Mouse (Mus musculus): ENCODE measurements around the gene Rasal2.

Rasal2 gene

DNA sequence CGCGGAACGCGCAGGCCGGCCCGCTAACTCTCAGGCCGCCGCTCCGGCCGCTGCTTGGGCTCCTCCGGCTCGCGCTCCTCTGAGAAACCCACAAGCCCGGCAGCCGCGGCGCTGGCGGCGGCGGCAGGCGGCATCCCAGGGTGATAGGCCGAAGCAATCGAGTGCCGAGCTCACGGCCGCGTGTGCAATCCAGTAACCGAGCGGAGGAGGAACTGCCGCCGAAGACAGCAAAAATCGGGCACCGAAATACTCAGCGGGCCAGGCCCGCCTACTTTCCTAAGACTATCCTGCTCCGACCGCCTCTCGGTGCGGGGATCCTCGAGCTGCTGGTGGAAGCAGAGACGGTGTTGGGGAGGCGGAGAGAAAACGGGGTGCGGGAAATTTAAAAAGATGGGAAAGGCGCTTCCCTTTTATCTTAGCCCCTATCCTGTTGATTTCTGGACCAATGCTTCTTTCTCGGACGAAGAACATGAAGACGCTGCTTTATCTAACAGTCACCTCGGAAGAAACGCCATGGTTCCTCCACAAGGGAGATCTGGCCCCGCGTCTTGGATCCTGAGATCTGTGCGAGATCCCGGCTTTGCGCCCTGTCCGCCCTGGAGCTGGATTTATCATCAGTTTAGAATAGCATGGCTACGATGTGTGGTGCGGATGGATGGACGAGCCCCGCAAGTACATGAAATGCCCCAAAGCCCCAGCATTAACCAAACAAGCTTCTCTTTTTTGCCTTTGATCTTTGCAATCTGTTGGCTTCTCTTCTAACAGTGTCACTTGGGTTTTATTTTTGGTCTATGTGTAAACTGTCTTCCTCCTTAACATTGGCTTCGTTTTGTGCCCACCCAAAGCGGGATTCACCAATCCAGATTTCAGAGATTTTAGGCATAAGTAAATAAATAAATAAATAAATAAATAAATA lies at the start of gene Rasal2:
Rasal2 (minus strand) TSS at position 142 of the 916 bp plus-strand sequence.
- DNase-seq (ENCODE audit: low read depth, low spot score): peak; percentile 96

DNA sequence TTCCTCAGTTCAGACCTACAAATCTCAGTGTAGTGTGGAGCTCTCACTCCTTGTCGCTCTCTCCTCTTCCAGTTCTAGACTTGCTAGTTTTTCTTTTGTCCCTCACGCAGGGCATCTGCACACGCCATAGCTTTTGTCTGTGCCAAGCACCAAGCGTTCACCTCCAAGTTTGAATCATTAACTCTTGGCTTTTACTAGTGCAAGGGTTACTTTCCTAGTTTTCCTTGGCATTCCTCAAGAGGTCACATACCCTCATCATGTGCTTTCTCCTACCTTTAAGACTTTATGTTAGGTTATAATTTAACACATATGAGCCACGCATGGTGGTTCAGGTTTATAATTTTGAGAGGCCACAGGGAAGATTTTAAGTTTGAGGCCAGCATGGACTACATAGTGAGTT lies 48.9 kb upstream of the Rasal2 start:
- no peak for DNase-seq (ENCODE audit: low read depth, low spot score)

DNA sequence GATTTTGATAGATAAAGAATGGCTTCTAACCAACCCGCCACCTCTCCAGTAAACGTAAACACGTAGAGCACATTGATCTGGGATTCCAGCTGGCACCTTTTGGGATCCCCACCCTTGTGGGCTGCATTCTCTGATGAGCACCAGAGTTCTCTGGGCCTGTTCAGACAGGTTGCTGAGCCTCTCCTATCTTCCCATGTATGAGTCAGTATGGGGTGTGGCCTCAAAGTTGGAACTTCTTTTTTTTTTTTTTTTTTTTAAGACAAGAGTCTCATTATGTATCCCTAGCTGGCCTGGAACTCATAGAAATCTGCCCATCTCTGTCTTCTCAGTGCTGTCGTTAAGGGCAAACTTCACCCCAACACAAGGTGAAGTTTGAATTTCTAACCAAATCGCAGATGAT lies 47.5 kb upstream of the Rasal2 start:
- no peak for DNase-seq (ENCODE audit: low read depth, low spot score)

DNA sequence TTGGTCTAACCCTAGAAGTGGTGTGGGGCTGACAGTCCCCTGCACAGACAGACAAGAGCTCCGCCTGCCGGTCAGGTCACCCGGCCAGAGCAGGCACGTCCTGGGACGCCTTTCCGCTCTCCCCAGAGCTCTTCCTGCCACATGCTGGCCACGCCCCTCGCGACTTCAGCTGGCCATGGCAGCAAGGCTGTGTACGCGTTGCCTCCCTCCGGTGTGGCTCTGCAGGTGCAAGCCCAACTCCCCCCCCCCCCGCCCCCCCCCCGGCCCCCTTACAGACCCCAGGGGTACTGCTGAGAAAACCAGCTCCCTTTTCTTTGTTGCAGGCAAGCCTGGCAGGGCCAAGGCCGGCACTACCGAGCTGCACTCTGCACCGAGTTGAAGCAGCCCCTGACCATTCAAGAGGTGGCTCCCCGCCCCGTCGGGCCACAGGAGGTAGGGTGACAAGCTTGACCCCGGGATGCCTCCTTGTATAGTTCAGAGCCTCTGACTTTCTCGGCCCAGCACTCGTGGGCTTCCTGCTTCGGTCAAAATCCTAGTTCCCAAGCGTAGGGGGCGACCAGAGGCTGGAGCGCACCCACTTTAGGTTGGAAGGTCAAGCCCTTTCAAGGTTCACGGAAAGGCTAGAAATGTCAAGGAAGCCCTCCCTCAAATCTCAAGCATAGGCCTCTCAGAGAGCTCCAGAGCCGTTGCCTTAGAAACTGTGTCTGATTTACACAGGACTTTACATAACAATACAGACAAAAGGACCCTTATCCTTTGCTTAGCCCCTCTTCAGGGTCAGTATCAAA lies 46.2 kb upstream of the Rasal2 start, which contains the start of gene Cryzl2:
Cryzl2 (plus strand) TSS at position 157 of the 788 bp plus-strand sequence.
- DNase-seq (ENCODE audit: low read depth, low spot score): peak; percentile 76

DNA sequence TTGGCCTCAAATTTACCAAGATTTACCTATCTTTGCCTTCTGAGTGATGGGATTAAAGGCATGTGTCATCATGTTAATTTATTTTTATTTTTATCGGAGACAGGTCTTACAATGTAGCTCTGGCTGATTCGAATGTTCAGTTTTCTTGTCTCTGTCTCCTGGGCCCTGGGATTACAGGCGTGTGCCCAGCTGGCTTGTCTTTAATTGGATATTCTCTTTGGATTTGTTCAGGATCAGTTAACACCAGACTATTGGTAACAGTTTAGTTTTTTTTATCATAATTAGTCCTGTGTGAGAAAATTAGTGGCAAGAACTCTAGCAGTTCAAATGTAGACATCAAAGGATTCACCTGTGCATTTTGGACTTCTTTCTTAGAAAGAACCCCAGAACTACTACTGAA lies 45.4 kb upstream of the Rasal2 start:
- no peak for DNase-seq (ENCODE audit: low read depth, low spot score)

DNA sequence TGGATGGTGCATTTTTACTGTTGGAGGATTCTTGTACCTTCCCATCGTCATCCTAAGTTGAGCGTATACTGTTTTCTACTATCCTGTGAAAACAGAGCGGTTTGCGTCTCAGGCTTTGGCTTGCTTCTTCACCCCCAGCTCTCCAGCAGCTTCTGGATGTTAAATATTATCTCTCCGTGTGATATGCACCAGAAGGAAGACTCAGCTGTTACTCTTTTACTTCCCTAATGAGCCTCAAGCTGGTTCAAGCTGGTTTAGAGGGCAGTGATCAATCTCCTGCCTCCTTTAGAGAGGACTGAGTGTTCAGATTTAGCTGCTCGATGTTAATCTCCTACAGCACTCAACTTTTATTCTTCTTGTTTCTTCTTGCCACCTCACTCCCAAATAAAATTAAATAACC lies 42.5 kb upstream of the Rasal2 start:
- DNase-seq (ENCODE audit: low read depth, low spot score): no peak

DNA sequence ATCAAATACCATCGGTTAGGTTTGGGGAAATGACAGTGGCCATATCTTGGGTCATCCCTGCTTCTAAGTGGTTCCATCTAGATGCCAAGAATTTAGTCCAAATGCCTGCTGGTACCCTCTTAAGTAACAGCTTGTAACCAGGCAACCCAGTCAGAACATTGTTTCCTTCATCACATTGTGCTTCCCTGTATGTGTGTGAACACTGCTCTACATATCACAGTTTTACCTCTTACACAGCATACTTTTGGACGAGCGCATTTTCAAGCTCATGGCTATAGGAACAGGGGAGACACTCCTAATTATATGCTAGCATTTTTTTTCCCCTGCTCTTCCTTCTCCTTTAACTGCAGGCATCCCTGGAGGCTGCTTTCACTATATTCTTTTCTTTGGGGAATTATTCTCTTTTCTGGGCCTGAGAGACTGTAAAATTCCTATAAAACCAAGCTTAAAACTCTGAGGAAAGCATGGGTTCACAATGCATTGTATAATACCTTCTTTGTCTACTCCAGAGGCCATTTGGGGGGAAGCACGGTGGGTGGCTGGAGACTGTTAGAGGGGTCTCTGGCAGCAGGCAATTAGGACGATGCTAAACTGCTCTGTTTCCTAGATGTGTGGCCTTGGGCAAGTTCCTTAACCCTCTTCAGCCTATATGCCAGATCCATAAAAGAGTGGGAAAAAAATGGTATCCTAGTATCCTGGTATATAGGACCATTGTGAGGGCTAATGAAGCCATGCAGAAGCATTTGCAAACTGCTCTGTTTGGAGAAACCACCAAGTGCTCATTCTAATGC lies 40.6 kb upstream of the Rasal2 start:
- no peak for DNase-seq (ENCODE audit: low read depth, low spot score)

DNA sequence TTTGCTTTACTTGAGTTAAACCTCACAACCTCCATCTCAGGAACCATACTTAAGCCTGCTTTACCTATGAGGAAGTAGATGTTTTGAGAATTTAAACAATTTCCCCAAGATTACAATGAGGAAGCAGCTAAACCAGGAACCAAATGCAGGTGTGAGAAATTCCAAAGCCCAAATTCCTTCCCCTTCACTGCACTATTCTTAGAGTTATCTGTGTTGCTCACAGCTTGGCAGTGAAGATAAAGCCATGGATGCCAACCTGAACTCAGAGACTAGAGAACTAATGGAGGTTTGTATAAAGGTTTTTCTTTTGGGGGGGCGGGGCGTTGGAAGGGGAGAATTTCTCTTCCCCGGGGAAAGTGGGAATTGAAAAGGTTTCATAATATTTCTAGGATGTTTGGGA lies 39.9 kb upstream of the Rasal2 start:
- no peak for DNase-seq (ENCODE audit: low read depth, low spot score)

DNA sequence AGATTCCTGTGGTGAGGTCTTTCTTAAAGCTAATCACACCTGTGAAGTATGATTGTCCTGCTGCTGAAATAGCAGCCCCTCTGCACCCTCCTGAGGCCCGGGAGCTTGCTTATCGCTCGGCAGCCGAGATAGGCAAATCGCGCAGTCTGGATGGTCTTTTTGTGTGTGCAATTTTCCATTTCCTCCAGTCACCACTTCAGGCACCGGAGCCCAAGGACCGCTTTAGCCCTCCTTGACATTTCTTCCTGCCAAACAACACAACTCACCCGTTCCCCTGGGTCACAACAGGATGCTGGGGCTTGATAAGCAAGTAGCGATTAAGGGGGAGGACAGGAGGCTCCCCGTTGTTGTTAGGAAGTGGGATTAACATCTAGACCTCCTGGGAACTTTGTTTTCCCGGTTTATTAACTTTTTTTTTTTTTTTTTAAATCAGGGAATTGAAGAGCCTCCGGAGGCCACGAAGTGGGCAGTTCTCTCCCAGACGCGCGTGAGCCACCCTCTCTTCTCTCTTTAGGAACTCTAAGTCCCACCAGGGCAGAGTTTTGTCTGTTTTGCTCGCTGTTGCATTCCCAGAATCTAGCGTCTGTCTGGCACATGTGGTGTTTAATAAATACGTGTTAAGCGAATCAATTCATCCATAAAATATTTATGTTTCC lies 37.7 kb upstream of the Rasal2 start:
- DNase-seq (ENCODE audit: low read depth, low spot score): no peak

DNA sequence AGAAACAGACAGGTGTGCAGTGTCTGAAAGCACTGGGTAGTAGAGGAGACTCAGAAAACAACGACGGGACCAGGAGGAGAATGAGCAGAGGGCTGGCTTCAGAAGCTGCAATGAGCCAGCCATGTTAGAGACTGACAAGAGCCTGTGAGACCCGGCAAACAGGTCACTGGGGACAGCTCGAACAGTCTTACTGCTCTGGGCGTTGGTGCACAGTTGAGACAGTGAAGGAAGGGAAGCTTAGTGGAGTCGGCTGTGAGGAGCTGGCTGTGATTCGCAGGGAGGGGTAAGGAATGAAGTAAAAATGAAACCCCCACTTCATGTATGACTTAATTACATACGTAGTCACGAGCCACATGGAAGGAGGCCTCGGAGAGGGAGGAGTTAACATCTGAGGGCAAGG lies 37.1 kb upstream of the Rasal2 start:
- no peak for DNase-seq (ENCODE audit: low read depth, low spot score)

DNA sequence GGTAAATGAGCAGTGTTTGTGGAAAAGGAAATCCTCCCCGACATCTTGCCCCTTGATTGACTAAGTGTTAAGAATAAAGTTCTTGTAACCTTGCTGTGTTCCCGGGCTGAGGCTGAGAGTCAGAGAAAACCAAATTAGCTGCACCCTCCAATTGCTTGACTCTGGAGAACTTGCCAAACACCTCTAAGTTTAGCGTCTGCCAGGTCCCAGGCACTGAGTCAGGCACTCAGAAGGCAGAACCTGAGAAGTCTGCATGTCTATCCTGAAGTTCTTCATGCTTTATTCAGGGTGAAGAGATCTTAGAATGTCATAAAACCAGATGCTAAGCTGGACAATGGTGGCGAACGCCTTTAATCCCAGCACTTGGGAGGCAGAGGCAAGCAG lies 36.4 kb upstream of the Rasal2 start:
- no peak for DNase-seq (ENCODE audit: low read depth, low spot score)

DNA sequence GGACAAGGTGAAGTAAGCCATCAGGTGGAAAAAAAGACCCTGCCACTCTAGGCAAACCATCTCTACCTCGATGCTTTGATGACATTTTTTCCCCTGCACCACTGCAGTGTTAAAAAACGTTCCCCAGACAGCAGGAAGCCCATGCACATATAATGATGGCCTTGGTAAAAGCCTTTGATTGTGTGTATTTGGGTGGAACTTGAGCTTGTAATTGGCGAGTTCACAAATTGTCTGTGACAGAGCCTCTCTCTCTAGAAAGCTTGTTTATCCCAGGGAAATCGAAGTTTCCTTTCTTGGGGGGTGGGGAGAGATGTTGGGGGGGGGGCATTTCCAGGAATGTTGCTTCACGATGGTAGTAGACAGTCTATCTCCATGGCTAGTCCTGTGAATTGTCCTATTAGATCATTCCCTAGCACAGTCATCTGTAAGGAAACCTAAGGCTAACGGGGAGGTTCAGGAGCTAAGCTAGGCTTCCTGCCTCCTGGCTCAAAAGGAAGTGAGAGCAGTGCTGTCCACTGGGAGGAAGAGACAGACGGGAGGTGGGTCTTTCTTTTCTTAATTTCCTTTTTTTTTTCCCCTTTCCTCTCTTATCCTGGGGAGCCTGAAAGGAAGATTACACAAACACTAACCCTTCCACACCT lies 35.9 kb upstream of the Rasal2 start:
- DNase-seq (ENCODE audit: low read depth, low spot score): no peak

DNA sequence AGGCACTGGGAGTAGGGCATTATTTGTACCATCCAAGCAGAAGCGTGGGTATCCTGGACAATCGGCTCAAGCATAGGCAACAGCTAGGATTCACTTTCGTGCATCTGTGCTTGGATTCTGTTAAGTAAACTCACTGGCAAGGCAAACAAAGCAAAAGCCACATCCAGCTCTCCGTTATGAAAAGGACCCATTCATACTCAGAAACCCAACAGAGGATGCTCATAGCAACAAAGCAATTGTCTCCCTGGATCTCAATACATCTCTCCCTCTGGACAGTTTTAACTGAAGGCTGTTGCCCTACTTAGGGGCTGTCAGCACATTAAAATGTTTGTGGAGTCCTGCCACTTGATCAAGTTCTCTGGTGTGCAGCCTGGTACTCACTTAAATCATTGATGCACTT lies 34.7 kb upstream of the Rasal2 start:
- DNase-seq (ENCODE audit: low read depth, low spot score): no peak

DNA sequence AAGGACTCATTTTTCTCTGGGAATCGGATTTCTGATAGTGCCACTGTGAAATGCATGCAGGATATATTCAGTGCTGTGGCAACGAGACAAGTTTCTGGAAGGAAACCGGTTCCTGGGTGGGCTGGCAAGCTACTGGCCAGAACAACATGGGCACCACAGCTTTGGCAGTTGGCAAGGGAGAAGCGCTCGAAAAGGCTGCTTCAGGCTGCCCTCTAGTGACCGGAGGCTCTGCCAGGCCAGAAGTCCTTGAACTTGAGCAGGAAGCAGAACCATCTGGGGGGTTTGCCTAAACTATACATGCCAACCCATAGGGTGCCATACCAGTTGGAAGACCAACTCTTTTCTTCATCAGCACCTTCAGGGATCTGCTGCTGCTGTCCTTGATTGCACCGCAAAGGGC lies 33.9 kb upstream of the Rasal2 start:
- DNase-seq (ENCODE audit: low read depth, low spot score): no peak

DNA sequence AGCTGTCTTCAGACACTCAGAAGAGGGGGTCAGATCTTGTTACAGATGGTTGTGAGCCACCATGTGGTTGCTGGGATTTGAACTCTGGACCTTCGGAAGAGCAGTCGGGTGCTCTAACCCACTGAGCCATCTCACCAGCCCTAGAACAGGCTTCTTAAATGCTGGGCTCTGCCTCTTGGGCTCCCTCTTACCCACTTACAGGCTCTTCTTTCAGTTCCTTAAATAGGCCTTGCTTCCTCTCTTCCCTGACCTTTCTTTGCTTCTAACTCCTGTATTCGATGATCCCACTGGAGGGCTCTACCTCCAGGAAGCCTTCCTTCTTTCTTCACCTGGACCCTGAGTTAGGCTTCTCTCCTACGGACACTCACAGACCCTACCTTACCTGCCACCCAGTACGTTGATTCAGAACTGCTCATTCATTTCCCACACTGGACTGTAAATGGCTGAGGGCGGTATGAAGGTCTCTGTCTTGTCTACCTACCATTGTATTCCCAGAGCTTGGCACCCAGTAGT lies 33.1 kb upstream of the Rasal2 start:
- no peak for DNase-seq (ENCODE audit: low read depth, low spot score)

DNA sequence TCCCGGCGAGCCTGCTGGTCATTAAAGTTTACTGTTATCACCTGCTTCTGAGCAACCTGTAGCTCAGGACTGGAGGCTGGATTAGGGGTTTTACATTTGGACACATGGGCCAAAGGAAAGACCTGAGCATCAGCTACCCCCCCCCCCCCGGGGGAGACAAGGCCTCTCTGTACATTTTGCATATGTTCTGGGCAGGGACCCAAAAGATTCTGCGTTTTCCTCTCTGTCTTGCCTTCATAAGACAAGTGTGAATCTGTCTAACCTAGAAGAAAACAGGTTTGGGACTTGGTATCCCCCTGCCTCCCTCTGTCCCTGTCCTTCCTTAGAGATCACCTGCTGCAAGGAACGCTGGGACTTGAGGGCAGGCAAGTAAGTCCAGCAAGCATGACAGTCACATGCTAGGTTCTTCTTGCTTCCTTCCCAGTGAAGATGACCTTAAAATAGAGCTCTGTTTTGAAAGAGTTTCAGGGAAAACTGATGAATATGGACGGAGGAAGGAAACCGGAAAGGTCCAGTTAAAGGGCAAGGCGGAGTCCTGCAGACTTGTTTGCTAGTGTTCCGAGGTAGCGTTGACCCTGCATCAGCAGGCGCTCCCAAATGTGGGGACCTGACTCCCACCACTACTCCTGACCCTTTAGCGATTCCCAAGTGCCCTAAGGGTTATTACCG lies 32.4 kb upstream of the Rasal2 start:
- DNase-seq (ENCODE audit: low read depth, low spot score): no peak

DNA sequence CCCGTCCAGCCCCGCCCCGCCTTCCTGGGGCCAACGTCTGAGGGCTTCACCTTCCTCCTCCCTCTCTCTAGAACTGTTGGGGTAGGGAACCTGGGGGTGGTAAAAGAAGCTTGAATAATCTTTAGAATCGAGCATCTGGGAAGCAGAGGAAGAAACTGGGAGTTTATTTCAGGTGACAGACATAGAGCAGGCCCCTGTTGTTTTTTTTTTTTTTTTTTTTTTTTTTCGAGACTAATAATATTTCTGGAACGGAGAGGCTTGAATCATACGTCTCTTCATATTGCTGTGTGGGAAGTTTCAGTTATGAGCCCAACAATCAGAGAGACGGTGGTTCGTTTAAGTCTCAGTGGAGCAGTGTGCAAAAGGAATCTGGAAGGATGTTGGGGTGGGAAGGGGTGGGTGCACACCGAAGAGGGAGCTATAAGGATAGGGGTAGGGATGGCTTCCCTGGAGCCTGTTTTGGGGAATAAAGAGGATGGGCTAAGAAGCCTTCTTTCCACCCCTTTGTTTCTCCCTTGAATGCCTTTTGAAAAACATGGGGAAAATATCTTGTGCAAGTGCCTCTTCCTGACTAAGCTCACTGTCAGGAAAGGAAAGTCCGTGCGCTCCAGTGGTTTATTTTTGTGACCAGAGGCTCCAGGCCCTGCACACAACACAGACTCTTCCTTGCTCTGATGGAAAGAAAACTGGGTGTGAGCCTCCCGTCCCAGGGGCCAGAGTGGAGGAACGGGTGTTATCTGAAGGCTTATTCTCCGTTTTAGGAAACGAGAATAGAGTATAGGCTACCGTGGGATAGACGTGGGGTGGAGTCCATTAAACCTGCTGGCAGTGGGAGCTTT lies 31.5 kb upstream of the Rasal2 start:
- DNase-seq (ENCODE audit: low read depth, low spot score): no peak

DNA sequence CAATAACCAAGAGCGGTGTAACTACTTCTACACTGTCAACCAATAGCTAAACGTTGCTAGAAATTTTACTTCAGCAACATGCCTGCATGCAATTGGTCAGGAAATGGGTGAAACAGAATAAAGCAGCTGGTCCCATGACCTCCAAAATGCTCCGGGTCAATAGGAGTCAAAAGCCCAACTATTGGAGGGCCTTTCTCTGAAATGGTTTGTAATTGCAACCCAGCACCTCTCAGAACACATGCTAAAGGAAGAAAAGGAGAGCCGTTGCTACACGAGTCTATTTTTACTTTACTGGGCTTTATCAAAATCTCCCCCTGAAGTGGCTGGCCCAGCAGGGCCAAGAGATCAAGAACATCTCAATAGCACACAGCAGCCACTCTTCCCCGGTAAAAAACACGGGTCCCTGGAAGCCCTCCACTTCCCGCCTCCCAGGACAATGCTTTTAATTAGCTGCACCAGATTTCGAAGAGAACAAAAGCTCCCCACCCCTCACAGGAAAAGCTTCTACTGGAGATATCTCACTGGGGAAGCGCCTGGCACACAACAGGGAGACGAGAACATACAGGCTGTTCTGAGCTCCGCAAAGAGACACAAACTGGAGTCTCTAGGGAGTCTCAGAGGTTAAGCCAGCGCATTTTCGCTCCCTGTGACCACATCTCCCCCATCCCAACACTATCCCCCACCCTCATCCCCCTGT lies 30.8 kb upstream of the Rasal2 start:
- DNase-seq (ENCODE audit: low read depth, low spot score): no peak

Data from CD4-positive, CD25-positive, alpha-beta regulatory T cell, adult 2 months (primary cell).